Mouse (Mus musculus) midbrain, embryonic 10.5 days (tissue): ENCODE measurements at regions not wholly inside any gene's neighbourhood (a gene's known extent, or its start where the extent isn't known, plus 50 kb on each side); places are given as distances from the start of the nearest gene placed in this dataset.

Experiments
- DNase-seq: peaks from one replicate; pipeline ENCODE4 v3.0.0-alpha.2; 2017; ENCODE audit warnings: low spot score
- H3K27ac ChIP-seq: fragments of 300-500 bp; sonication (generic); replicated peaks from 2 replicates; pipeline ENCODE4 v1.5.1; 2016; ENCODE audit warnings: mild to moderate bottlenecking
- H3K27me3 ChIP-seq: fragments of 300-500 bp; sonication (generic); 2 replicates; pipeline ENCODE4 v1.6.1; 2016; ENCODE audit warnings: low read depth, mild to moderate bottlenecking; ENCODE audit not compliant: poor library complexity, severe bottlenecking
- H3K36me3 ChIP-seq: fragments of 300-500 bp; sonication (generic); 2 replicates; pipeline ENCODE4 v1.6.1; 2016; ENCODE audit warnings: mild to moderate bottlenecking, moderate library complexity
- H3K4me1 ChIP-seq: fragments of 300-500 bp; sonication (generic); 2 replicates; pipeline ENCODE4 v1.6.1; 2016
- H3K4me3 ChIP-seq: fragments of 300-500 bp; sonication (generic); 2 replicates; pipeline ENCODE4 v1.5.1; 2016; ENCODE audit warnings: mild to moderate bottlenecking, moderate library complexity
- H3K9me3 ChIP-seq: fragments of 300-500 bp; sonication (generic); replicated peaks from 2 replicates; pipeline ENCODE4 v1.6.1; 2016; ENCODE audit warnings: mild to moderate bottlenecking
- WGBS: fragments of 180-500 bp; shearing (Covaris S2); methylation state at CpG from one replicate; pipeline ENCODE4 v1.1.7; 2016; 5-methylcytosine and 5-hydroxymethylcytosine counted together

GRCm38 (mm10) chr5:24237201-24237600 lies 72.4 kb downstream of the Nupl2 start:
- 88% methylated on average over 3 of the region's 3 CpGs for WGBS
- no peaks in the 10 kb centered on the region for H3K36me3 ChIP-seq
- no peaks in the 10 kb centered on the region for H3K9me3 ChIP-seq

DNA sequence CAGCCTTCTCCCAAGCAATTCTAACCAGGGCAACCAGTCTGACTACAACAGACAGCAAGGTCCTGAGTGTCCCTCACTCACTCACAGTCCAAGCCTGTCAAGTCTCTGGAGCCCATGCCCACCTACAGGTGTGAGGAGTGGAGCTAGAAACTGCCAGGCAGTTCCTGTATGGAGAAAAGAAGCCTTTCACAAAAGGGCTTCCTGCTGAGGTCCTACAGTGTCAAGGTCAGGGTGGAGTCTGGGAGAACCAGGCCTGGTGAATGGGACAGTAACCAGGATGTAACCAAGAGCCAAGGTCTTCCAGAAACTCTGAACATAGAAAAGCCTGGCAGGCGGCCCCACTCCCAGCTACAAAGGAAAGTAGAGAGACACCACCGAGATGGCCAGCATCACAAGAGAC lies 74.2 kb downstream of the Nupl2 start:
- Histone ChIP-seq H3K9me3 (no peaks in the 10 kb centered on the region), H3K27ac (no peak overlapping the region), H3K4me1 (no peaks in the 10 kb centered on the region), H3K4me3 (no peak overlapping the region), H3K36me3 (no peaks in the 10 kb centered on the region), H3K27me3 (no peaks in the 10 kb centered on the region)
- 81% methylated on average over 2 of the region's 2 CpGs for WGBS
- no peak for DNase-seq

More at GRCm38 (mm10) chr5:24237201-24237600, 72.4 kb downstream of the Nupl2 start:
- H3K4me3 ChIP-seq, result no peak overlapping the region
- H3K27ac ChIP-seq, result no peak overlapping the region
- DNase-seq, result no peak
- H3K4me1 ChIP-seq, result no peaks in the 10 kb centered on the region
- no peaks in the 10 kb centered on the region for H3K27me3 ChIP-seq

GRCm38 (mm10) chr5:24244211-24244610 lies 79.4 kb downstream of the Nupl2 start:
- DNase-seq, result no peak
- Histone ChIP-seq H3K4me1 (no peaks in the 10 kb centered on the region), H3K27me3 (no peaks in the 10 kb centered on the region), H3K9me3 (no peaks in the 10 kb centered on the region), H3K4me3 (no peak overlapping the region), H3K27ac (no peak overlapping the region), H3K36me3 (no peaks in the 10 kb centered on the region)
- 88% methylated on average over 6 of the region's 6 CpGs for WGBS

- WGBS, result 90% methylated on average over 5 of the region's 5 CpGs
These were observed 90.7 kb downstream of the Nupl2 start for GRCm38 (mm10) chr5:24255421-24255820.

DNA sequence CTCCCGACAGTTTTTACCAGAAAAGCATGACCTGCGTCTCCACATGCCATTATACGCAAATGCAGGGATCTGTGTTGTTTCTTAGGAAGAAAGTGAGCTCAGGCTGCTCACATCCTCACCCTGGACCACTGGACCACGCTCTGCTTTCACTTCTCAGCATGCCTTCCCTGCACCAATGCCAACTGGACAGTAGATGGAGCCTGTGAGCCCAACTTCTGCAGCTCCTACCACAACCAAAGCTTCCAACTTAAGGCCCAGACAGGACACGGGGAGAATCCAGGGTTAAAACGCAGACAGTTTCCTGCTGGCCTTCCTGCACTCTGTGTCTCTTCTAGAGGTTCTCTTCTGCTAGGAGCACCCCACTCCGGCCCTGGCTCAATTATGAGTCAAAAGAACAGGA lies 90.3 kb downstream of the Kcnh2 start:
- Histone ChIP-seq H3K27ac (no peak overlapping the region), H3K4me3 (no peak overlapping the region), H3K9me3 (no peaks in the 10 kb centered on the region; the same call in 1 of the 2 replicates), H3K36me3 (no peaks in the 10 kb centered on the region), H3K4me1 (peaks cover 12% of the 10 kb centered on the region), H3K27me3 (peaks cover 6% of the 10 kb centered on the region; the same call in 1 of the 2 replicates)
- 14% methylated on average over 7 of the region's 7 CpGs for WGBS
- peak; percentile 72 for DNase-seq

More at GRCm38 (mm10) chr5:24255421-24255820, 90.7 kb downstream of the Nupl2 start:
- Histone ChIP-seq H3K9me3 (no peaks in the 10 kb centered on the region; the same call in 1 of the 2 replicates), H3K4me1 (no peaks in the 10 kb centered on the region), H3K27ac (no peak overlapping the region), H3K4me3 (no peak overlapping the region), H3K36me3 (no peaks in the 10 kb centered on the region), H3K27me3 (no peaks in the 10 kb centered on the region)
- no peak for DNase-seq

DNA sequence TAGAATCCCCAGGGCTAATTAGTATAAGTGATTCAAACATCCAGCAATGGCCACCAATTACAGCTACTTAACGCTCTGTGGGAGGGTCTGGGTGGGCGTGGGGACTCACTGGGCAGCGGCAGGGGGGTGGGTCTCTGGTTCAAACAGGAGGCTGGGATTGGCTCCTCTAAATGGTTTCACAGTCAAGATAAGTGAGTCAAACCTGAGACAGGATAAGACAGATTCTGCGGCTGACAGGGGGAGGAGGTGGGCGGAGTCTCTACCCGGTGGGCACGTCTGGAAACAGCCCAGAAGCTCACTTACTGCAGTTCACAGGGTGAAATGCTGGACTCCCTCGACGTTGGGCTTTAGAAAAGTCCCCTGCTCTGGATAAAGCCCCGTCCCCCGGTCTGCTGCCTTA lies 89.3 kb downstream of the Kcnh2 start:
- Histone ChIP-seq H3K27me3 (peaks cover 6% of the 10 kb centered on the region; the same call in 1 of the 2 replicates), H3K4me1 (peaks cover 17% of the 10 kb centered on the region), H3K36me3 (no peaks in the 10 kb centered on the region), H3K27ac (no peak overlapping the region), H3K9me3 (no peaks in the 10 kb centered on the region; the same call in 1 of the 2 replicates), H3K4me3 (no peak overlapping the region)
- peak; percentile 21 for DNase-seq
- 16% methylated on average over 11 of the region's 11 CpGs for WGBS

DNA sequence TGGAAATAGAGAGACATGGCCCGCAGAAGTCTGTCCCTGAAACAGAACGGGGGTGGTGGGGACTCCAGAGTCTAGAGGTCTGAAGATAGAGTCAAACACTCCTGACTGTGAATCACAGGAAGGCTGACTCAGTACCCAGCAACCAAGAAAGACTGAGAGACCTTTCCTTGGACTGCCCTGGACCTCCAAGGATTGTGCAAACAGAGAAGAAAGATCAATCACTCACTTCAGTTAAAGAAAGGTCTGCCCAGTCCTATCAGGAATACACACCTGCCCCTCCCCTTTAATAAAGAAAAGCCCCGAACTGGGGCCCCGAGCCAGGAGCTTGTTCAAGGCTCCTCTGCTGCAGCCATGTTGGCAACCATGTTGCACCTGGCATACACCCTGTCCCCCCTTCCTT lies 87.3 kb downstream of the Kcnh2 start:
- DNase-seq, result no peak
- Histone ChIP-seq H3K27ac (no peak overlapping the region), H3K4me3 (no peak overlapping the region), H3K27me3 (peaks cover 6% of the 10 kb centered on the region; the same call in 1 of the 2 replicates), H3K4me1 (peaks cover 17% of the 10 kb centered on the region), H3K36me3 (no peaks in the 10 kb centered on the region), H3K9me3 (no peaks in the 10 kb centered on the region)
- WGBS, result 78% methylated on average over 4 of the region's 4 CpGs

DNA sequence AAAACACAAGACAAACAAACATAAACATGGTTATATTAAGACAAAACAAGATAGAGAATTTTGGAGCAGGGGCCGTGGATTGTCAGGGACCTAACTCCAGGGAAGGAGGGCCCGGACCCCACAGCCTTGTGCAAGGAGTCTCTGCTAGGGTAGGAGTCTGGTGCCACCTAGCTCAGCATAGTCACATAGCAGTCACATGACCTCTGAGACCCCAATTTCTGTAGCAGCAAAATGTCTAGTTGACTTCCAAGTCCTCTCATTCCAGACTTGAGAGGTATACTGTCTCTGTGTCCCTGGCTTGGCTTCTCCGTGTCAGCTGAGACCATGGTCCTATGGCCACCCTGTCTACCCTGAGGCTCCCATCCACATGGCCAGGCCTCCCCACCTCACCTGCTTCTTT lies 86.0 kb downstream of the Kcnh2 start:
- H3K27ac ChIP-seq, result no peak overlapping the region
- 92% methylated on average over 3 of the region's 3 CpGs for WGBS
- no peaks in the 10 kb centered on the region for H3K36me3 ChIP-seq
- H3K4me1 ChIP-seq, result peaks cover 17% of the 10 kb centered on the region
- DNase-seq, result no peak
- peaks cover 6% of the 10 kb centered on the region; the same call in 1 of the 2 replicates for H3K27me3 ChIP-seq
- H3K9me3 ChIP-seq, result no peaks in the 10 kb centered on the region
- no peak overlapping the region for H3K4me3 ChIP-seq

DNA sequence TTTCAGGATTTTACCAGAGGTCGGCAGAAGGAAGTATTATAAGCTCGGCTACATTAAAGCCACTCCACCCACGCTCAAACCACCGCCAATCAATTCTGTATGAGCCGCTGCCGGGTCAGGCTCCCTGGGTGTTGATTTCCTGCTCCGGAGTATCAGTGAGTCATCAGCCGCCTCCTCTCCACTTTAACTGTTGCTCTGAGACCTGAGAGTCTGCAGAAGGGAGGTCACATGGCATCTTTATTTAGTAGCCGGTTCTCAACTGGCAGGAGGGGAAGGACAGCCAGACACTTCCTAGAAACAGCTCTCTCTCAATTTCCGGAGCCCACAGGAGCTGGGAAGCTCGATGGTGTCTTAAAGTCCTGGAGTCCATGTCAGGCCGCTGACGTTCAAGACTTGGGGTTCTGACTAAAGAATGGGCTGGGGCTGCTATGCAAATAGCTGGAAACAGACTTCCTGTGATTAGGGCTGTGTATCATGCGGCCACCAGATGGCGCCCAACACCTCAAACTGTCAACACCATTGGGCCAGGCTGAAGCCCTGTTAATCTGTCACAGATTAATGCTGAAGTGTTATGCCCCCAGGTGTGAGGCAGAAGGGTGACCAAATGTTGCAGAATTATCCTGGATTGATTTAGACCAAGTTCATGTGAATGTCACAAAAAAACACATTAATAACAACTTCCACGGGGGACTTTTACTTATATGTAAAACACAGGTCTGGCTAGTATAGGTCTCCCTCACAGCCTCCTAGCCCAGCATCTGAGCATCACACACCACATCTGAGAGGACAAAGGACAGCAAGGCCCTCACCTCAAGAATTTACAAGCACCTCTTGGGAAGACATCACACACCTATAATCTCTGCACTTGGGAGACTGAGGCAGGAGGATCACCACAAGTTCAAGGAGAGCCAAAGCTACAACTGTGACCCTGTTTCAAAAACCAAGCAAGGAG lies 84.8 kb downstream of the Kcnh2 start:
- 23% methylated on average over 16 of the region's 16 CpGs for WGBS
- peak overlapping the region; percentile 43 for H3K4me3 ChIP-seq
- H3K4me1 ChIP-seq, result peaks cover 17% of the 10 kb centered on the region
- H3K36me3 ChIP-seq, result no peaks in the 10 kb centered on the region
- H3K27me3 ChIP-seq, result peaks cover 3% of the 10 kb centered on the region; the same call in 1 of the 2 replicates
- DNase-seq, result peak; percentile 83
- peak overlapping the region; percentile 49; the same call in 1 of the 2 replicates for H3K27ac ChIP-seq
- no peaks in the 10 kb centered on the region for H3K9me3 ChIP-seq
